Mouse (Mus musculus) intestine, embryonic 16.5 days (tissue): ENCODE results near the gene Zfp507. TPM values are rescaled to one million over a fixed set of nuclear protein-coding genes. Genes with fewer than 3 reads are reported as not detected.
A peak's percentile ranks its signal among the peaks of the same experiment; 100 is the strongest.

Experiments used
- ATAC-seq: fragments of 200-750 bp; cut with Nextera tagmentation; 2 replicates; pipeline ENCODE4 v1.8.0; 2017; ENCODE audit warnings: moderate TSS enrichment, moderate library complexity
- H3K27ac ChIP-seq: fragments of 300-500 bp; sonication (generic); 2 replicates; pipeline ENCODE4 v1.5.1; 2014; ENCODE audit warnings: mild to moderate bottlenecking, low read length
- H3K27me3 ChIP-seq: fragments of 300-500 bp; sonication (generic); replicated peaks from 2 replicates; pipeline ENCODE4 v1.6.1; 2014; ENCODE audit warnings: low read length, control low read depth, mixed read lengths; ENCODE audit not compliant: control insufficient read depth, insufficient read depth
- H3K36me3 ChIP-seq: fragments of 300-500 bp; sonication (generic); 2 replicates; pipeline ENCODE4 v1.6.1; 2014; ENCODE audit warnings: low read length, control low read depth; ENCODE audit not compliant: control insufficient read depth, insufficient read depth
- H3K4me1 ChIP-seq: fragments of 300-500 bp; sonication (generic); 2 replicates; pipeline ENCODE4 v1.6.1; 2014; ENCODE audit warnings: low read length, control low read depth, mixed read lengths; ENCODE audit not compliant: control insufficient read depth, insufficient read depth
- H3K4me2 ChIP-seq: fragments of 300-500 bp; sonication (generic); 2 replicates; pipeline ENCODE4 v1.6.1; 2014; ENCODE audit warnings: low read depth, low read length, control low read depth
- H3K4me3 ChIP-seq: fragments of 300-500 bp; sonication (generic); 2 replicates; pipeline ENCODE4 v1.5.1; 2014; ENCODE audit warnings: mild to moderate bottlenecking, low read length
- H3K9ac ChIP-seq: fragments of 300-500 bp; sonication (generic); 2 replicates; pipeline ENCODE4 v1.6.1; 2014; ENCODE audit warnings: low read depth, low read length
- H3K9me3 ChIP-seq: fragments of 300-500 bp; sonication (generic); 2 replicates; pipeline ENCODE4 v1.6.1; 2016; ENCODE audit warnings: low read length, control low read depth; ENCODE audit not compliant: control insufficient read depth
- WGBS: fragments of 180-500 bp; shearing (Covaris S2); extraction: QIAGEN DNeasy Blood & Tissue Kit; methylation state at CpG from one replicate; pipeline ENCODE4 v1.1.7; 2014; 5-methylcytosine and 5-hydroxymethylcytosine counted together
- polyA plus RNA-seq: library from polyadenylated mRNA; unstranded; fragments of >200 nt; fragmentation: Nextera tagmentation; extraction: Ambion mirVana; gene quantifications from 2 replicates; pipeline ENCODE4 v1.2.1, GENCODE M21; 2015

Gene Zfp507
- polyA plus RNA-seq: 10.9 and 14.6 TPM in 2 replicates

- ATAC-seq: peak; percentile 95
- Histone ChIP-seq H3K4me1 (peaks cover 8% of the 10 kb centered on the region), H3K4me2 (peak within 1 kb of the TSS; percentile 79), H3K27ac (peak within 1 kb of the TSS; percentile 85), H3K9ac (peak within 1 kb of the TSS; percentile 100), H3K27me3 (no peaks in the 10 kb centered on the region), H3K9me3 (no peaks in the 10 kb centered on the region), H3K4me3 (peak within 1 kb of the TSS; percentile 97), H3K36me3 (peaks cover 13% of the 10 kb centered on the region)
- 19% methylated on average over 26 of the region's 26 CpGs for WGBS
These were observed at the start of gene Zfp507 for GRCm38 (mm10) chr7:35802906-35803595. Zfp507 (minus strand) TSS chr7:35803003.

- no peak overlapping the region for H3K4me3 ChIP-seq
- H3K9ac ChIP-seq: no peak overlapping the region
- no peaks in the 10 kb centered on the region for H3K27me3 ChIP-seq
- WGBS: 73% methylated on average over 5 of the region's 5 CpGs
- no peaks in the 10 kb centered on the region for H3K9me3 ChIP-seq
- no peaks in the 10 kb centered on the region for H3K4me1 ChIP-seq
- no peak overlapping the region for H3K4me2 ChIP-seq
- no peaks in the 10 kb centered on the region for H3K36me3 ChIP-seq
- ATAC-seq: no peak
- no peak overlapping the region for H3K27ac ChIP-seq
These were observed 47.6 kb upstream of the Zfp507 start for GRCm38 (mm10) chr7:35850426-35850825.

GRCm38 (mm10) chr7:35848526-35848925 lies 45.7 kb upstream of the Zfp507 start:
- H3K4me1 ChIP-seq: no peaks in the 10 kb centered on the region
- no peak overlapping the region for H3K4me3 ChIP-seq
- H3K27me3 ChIP-seq: no peaks in the 10 kb centered on the region
- 50% methylated on average over 14 of the region's 14 CpGs for WGBS
- no peaks in the 10 kb centered on the region for H3K36me3 ChIP-seq
- no peak for ATAC-seq
- H3K9me3 ChIP-seq: no peaks in the 10 kb centered on the region
- H3K27ac ChIP-seq: no peak overlapping the region
- no peak overlapping the region for H3K9ac ChIP-seq
- no peak overlapping the region for H3K4me2 ChIP-seq

GRCm38 (mm10) chr7:35840504-35840903 lies 37.7 kb upstream of the Zfp507 start:
- Histone ChIP-seq H3K4me2 (no peak overlapping the region), H3K27ac (no peak overlapping the region), H3K36me3 (no peaks in the 10 kb centered on the region), H3K9me3 (no peaks in the 10 kb centered on the region), H3K4me1 (no peaks in the 10 kb centered on the region), H3K27me3 (no peaks in the 10 kb centered on the region), H3K4me3 (no peak overlapping the region), H3K9ac (no peak overlapping the region)
- 71% methylated on average over 4 of the region's 4 CpGs for WGBS
- ATAC-seq: no peak

- peak; percentile 65; the same call in 1 of the 2 replicates for ATAC-seq
- Histone ChIP-seq H3K9ac (no peak overlapping the region), H3K4me1 (no peaks in the 10 kb centered on the region), H3K36me3 (no peaks in the 10 kb centered on the region), H3K4me2 (no peak overlapping the region), H3K9me3 (no peaks in the 10 kb centered on the region), H3K4me3 (no peak overlapping the region), H3K27ac (no peak overlapping the region), H3K27me3 (no peaks in the 10 kb centered on the region)
- 47% methylated on average over 19 of the region's 19 CpGs for WGBS
These were observed 34.0 kb upstream of the Zfp507 start for GRCm38 (mm10) chr7:35836851-35837250.

GRCm38 (mm10) chr7:35836415-35836814 lies 33.6 kb upstream of the Zfp507 start:
- Histone ChIP-seq H3K9me3 (no peaks in the 10 kb centered on the region), H3K9ac (no peak overlapping the region), H3K36me3 (no peaks in the 10 kb centered on the region), H3K4me1 (no peaks in the 10 kb centered on the region), H3K27ac (no peak overlapping the region), H3K4me3 (no peak overlapping the region), H3K4me2 (no peak overlapping the region), H3K27me3 (no peaks in the 10 kb centered on the region)
- ATAC-seq: no peak
- WGBS: 51% methylated on average over 3 of the region's 3 CpGs

- ATAC-seq: no peak
- WGBS: 84% methylated on average over 7 of the region's 7 CpGs
- Histone ChIP-seq H3K9ac (no peak overlapping the region), H3K4me3 (no peak overlapping the region), H3K4me1 (no peaks in the 10 kb centered on the region), H3K27ac (no peak overlapping the region), H3K4me2 (no peak overlapping the region), H3K36me3 (no peaks in the 10 kb centered on the region), H3K27me3 (no peaks in the 10 kb centered on the region), H3K9me3 (no peaks in the 10 kb centered on the region; the same call in 1 of the 2 replicates)
These were observed 27.3 kb upstream of the Zfp507 start for GRCm38 (mm10) chr7:35830119-35830518.

- Histone ChIP-seq H3K4me1 (no peaks in the 10 kb centered on the region), H3K36me3 (no peaks in the 10 kb centered on the region), H3K27ac (no peak overlapping the region), H3K9ac (no peak overlapping the region), H3K4me3 (no peak overlapping the region), H3K4me2 (no peak overlapping the region), H3K27me3 (no peaks in the 10 kb centered on the region), H3K9me3 (no peaks in the 10 kb centered on the region; the same call in 1 of the 2 replicates)
- ATAC-seq: no peak
- 76% methylated on average over 12 of the region's 12 CpGs for WGBS
These were observed 21.1 kb upstream of the Zfp507 start for GRCm38 (mm10) chr7:35823906-35824305.

GRCm38 (mm10) chr7:35822320-35822719 lies 19.5 kb upstream of the Zfp507 start:
- Histone ChIP-seq H3K4me2 (no peak overlapping the region), H3K9ac (no peak overlapping the region), H3K9me3 (no peaks in the 10 kb centered on the region; the same call in 1 of the 2 replicates), H3K27me3 (no peaks in the 10 kb centered on the region), H3K36me3 (no peaks in the 10 kb centered on the region), H3K4me3 (no peak overlapping the region), H3K27ac (no peak overlapping the region), H3K4me1 (no peaks in the 10 kb centered on the region)
- 82% methylated on average over 17 of the region's 17 CpGs for WGBS
- no peak for ATAC-seq

- WGBS: 72% methylated on average over 5 of the region's 5 CpGs
- Histone ChIP-seq H3K9me3 (no peaks in the 10 kb centered on the region; the same call in 1 of the 2 replicates), H3K27ac (no peak overlapping the region), H3K27me3 (no peaks in the 10 kb centered on the region), H3K4me2 (no peak overlapping the region), H3K9ac (no peak overlapping the region), H3K4me1 (no peaks in the 10 kb centered on the region), H3K4me3 (no peak overlapping the region), H3K36me3 (no peaks in the 10 kb centered on the region)
- ATAC-seq: no peak
These were observed 18.6 kb upstream of the Zfp507 start for GRCm38 (mm10) chr7:35821357-35821756.
